In the genomic region with DNA sequence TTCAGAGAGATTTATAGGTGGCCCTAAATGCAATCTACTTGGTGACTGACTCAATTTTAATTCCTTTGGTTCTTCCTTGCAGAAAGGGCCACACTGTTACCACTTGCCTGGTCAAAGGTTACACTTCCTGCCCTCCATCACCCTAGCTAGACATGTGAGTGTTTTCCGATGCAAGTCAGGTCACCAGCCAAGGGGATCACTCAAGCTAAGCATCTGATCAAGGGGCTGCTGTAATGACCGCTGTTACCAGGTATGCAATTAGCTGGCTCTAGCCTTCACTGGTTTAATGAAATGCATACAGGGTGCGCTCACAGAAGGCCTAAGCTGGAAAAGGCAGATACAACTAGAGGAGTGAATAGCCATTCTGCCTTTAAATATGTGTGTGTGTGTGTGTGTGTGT, we compare ENCODE assay signal across 14 mouse cellular contexts.
DNase-seq lines count a peak whose midpoint lies in the region; ATAC-seq and TF ChIP-seq lines count a peak whose summit lies in the region.
"Had no signal": no experiment of that assay in that cellular context is flagged by ENCODE, and none has a peak within 500 bp of the region (broad histone marks: within the 10 kb centered on the region; RNA-seq: fewer than 3 reads in every experiment).

No protein-coding gene starts in this region.

- H3K27me3 ChIP-seq in kidney, postnatal 0 days (ENCODE audit: insufficient read depth, low read length) = no peaks in the 10 kb centered on the region
- H3K27me3 ChIP-seq in forebrain, embryonic 10.5 days (ENCODE audit: poor library complexity, severe bottlenecking) = no peaks in the 10 kb centered on the region
- H3K27me3 ChIP-seq: embryonic facial prominence, embryonic 12.5 days had no signal

- no peak overlapping the region for H3K4me2 ChIP-seq in kidney, postnatal 0 days (ENCODE audit: low read length)
- H3K4me2 ChIP-seq: embryonic facial prominence, embryonic 12.5 days; hindbrain, embryonic 14.5 days; liver, embryonic 15.5 days had no signal

- DNase-seq in embryo, embryonic 11 days = peak; percentile 60
- DNase-seq in kidney, adult 11 months = peak; percentile 40
- peak; percentile 49 for DNase-seq in kidney, postnatal 0 days (ENCODE audit: low spot score)
- peak; percentile 58 for DNase-seq in mesoderm, embryonic 11.5 days (ENCODE audit: low read depth, low spot score)
- no peak for DNase-seq in gastrocnemius, postnatal 25 days
- no peak for DNase-seq in forebrain, embryonic 10.5 days (ENCODE audit: extremely low spot score, low spot score)
- DNase-seq: cerebellum, postnatal 10 days; right cerebral cortex, adult 18-20 months; thymus, postnatal 4 days had no signal

- H3K4me3 ChIP-seq in kidney, postnatal 0 days (replicated peaks; ENCODE audit: low read depth, low read length) = no peak overlapping the region
- H3K4me3 ChIP-seq in forebrain, embryonic 10.5 days = no peak overlapping the region
- H3K4me3 ChIP-seq: embryonic facial prominence, embryonic 12.5 days; liver, embryonic 15.5 days had no signal

- TF ChIP-seq CTCF in kidney, postnatal 0 days (IDR thresholded peaks at IDR 0.05; ENCODE audit: low read depth) = no peak

- 0 out of 2 replicates have a peak overlapping the region, but pooled peaks have one; percentile 31 for H3K27ac ChIP-seq in kidney, postnatal 0 days
- H3K27ac ChIP-seq in forebrain, embryonic 10.5 days = no peak overlapping the region
- H3K27ac ChIP-seq: hindbrain, embryonic 14.5 days; liver, embryonic 15.5 days had no signal

- peaks cover 13% of the 10 kb centered on the region; the same call in 1 of the 2 replicates for H3K4me1 ChIP-seq in kidney, postnatal 0 days (replicated peaks; ENCODE audit: insufficient read depth, low read length)
- no peaks in the 10 kb centered on the region for H3K4me1 ChIP-seq in forebrain, embryonic 10.5 days
- H3K4me1 ChIP-seq: liver, embryonic 15.5 days had no signal

- peak; percentile 81 for ATAC-seq in kidney, postnatal 0 days (replicated peaks; ENCODE audit: low FRiP score, low read depth)
- ATAC-seq in cerebellum, adult (ENCODE audit: insufficient number of reproducible peaks, low FRiP score, low TSS enrichment) = no peak
- ATAC-seq: lung, postnatal 0 days had no signal

- H3K9ac ChIP-seq in kidney, postnatal 0 days (ENCODE audit: low read depth, low read length) = no peak overlapping the region
- H3K9ac ChIP-seq: embryonic facial prominence, embryonic 12.5 days; hindbrain, embryonic 14.5 days; liver, embryonic 15.5 days had no signal

- no peaks in the 10 kb centered on the region for H3K36me3 ChIP-seq in kidney, postnatal 0 days (ENCODE audit: insufficient read depth, low read length)
- no peaks in the 10 kb centered on the region for H3K36me3 ChIP-seq in forebrain, embryonic 10.5 days (replicated peaks)
- H3K36me3 ChIP-seq: embryonic facial prominence, embryonic 12.5 days; liver, embryonic 15.5 days had no signal

- no peaks in the 10 kb centered on the region for H3K9me3 ChIP-seq in kidney, postnatal 0 days (replicated peaks; ENCODE audit: low read length)
- H3K9me3 ChIP-seq in forebrain, embryonic 10.5 days = no peaks in the 10 kb centered on the region
- H3K9me3 ChIP-seq: embryonic facial prominence, embryonic 12.5 days; liver, embryonic 15.5 days had no signal

- 17% methylated on average over 3 of the region's 3 CpGs for WGBS in kidney, postnatal 0 days
- WGBS in forebrain, embryonic 10.5 days = 69% methylated on average over 3 of the region's 3 CpGs

Comparison
In these comparisons a context has a peak if more than half of its experiments do, and no peak if none do; other contexts are left out.
1. DNase-seq: peak in embryo, embryonic 11 days (single experiment), kidney, adult 11 months (single experiment), kidney, postnatal 0 days (single experiment) and mesoderm, embryonic 11.5 days (single experiment); none in gastrocnemius, postnatal 25 days (single experiment) and forebrain, embryonic 10.5 days (single experiment).